Mouse (Mus musculus) liver, adult (tissue): ENCODE measurements around the gene Popdc2.

ENCODE experiments used
- GATA4 ChIP-seq: IDR thresholded peaks from 2 replicates; pipeline ENCODE4 v1.6.1; 2014; ENCODE audit warnings: mild to moderate bottlenecking, low read length; ENCODE audit not compliant: insufficient replicate concordance

Gene Popdc2

GRCm38 (mm10) chr16:38369000-38369399, 7.0 kb downstream of the Popdc2 start:
- no peak for TF ChIP-seq GATA4

GRCm38 (mm10) chr16:38369431-38369830, 7.4 kb downstream of the Popdc2 start:
- no peak for TF ChIP-seq GATA4

- no peak for TF ChIP-seq GATA4
Measured at GRCm38 (mm10) chr16:38369992-38370484, 8.0 kb downstream of the Popdc2 start.

- no peak for TF ChIP-seq GATA4
Measured at GRCm38 (mm10) chr16:38370633-38371374, 8.8 kb downstream of the Popdc2 start.

- no peak for TF ChIP-seq GATA4
Measured at GRCm38 (mm10) chr16:38371705-38372296, 9.8 kb downstream of the Popdc2 start.

GRCm38 (mm10) chr16:38372876-38373275, 10.9 kb downstream of the Popdc2 start:
- TF ChIP-seq GATA4: no peak

- TF ChIP-seq GATA4: no peak
Measured at GRCm38 (mm10) chr16:38373439-38373838, 11.4 kb downstream of the Popdc2 start.

GRCm38 (mm10) chr16:38373941-38374340, 11.9 kb downstream of the Popdc2 start:
- no peak for TF ChIP-seq GATA4

- TF ChIP-seq GATA4: no peak
Measured at GRCm38 (mm10) chr16:38374379-38375140, 12.6 kb downstream of the Popdc2 start.

GRCm38 (mm10) chr16:38375182-38375581, 13.2 kb downstream of the Popdc2 start:
- TF ChIP-seq GATA4: no peak

GRCm38 (mm10) chr16:38376163-38376840, 14.3 kb downstream of the Popdc2 start:
- TF ChIP-seq GATA4: no peak

GRCm38 (mm10) chr16:38376841-38377249, 14.8 kb downstream of the Popdc2 start:
- TF ChIP-seq GATA4: no peak

- TF ChIP-seq GATA4: no peak
Measured at GRCm38 (mm10) chr16:38377546-38377945, 15.5 kb downstream of the Popdc2 start.

GRCm38 (mm10) chr16:38378591-38378990, 16.6 kb downstream of the Popdc2 start:
- TF ChIP-seq GATA4: no peak

GRCm38 (mm10) chr16:38379088-38379487, 17.1 kb downstream of the Popdc2 start:
- no peak for TF ChIP-seq GATA4
